Mouse (Mus musculus): ENCODE data around the gene Cd40lg. TPM values are rescaled to one million over a fixed set of nuclear protein-coding genes. Genes with fewer than 3 reads are reported as not detected.

Gene Cd40lg
- not detected in 2 replicates for polyA plus RNA-seq (2015; fragmentation: Nextera tagmentation; extraction: Ambion mirVana)

DNA sequence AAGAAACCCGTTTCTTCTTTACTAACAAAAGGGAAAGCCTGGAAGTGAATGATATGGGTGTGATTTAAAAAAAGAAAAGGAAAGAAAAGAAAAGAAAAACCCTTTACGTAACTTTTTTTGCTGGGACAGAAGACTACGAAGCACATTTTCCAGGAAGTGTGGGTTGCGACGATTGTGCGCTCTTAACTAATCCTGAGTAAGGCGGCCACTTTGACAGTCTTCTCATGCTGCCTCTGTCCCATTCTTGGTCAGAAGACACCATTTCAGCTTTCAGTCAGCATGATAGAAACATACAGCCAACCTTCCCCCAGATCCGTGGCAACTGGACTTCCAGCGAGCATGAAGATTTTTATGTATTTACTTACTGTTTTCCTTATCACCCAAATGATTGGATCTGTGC lies at the start of gene Cd40lg:
Gene Cd40lg (plus strand): TSS at position 268 of the 400 bp plus-strand sequence.

Other genes starting within 250 kb of the Cd40lg start
- gene Brs3, start 169.1 kb upstream of the Cd40lg start, polyA plus RNA-seq (2015; fragmentation: Nextera tagmentation; extraction: Ambion mirVana) = not detected in 2 replicates
- 40.7 and 53.3 TPM in 2 replicates for gene Htatsf1, start 158.6 kb upstream of the Cd40lg start, polyA plus RNA-seq (2015; fragmentation: Nextera tagmentation; extraction: Ambion mirVana)
- not detected in 2 replicates for gene Vgll1, start 124.0 kb upstream of the Cd40lg start, polyA plus RNA-seq (2015; fragmentation: Nextera tagmentation; extraction: Ambion mirVana)
- gene Arhgef6, start 126.6 kb downstream of the Cd40lg start, polyA plus RNA-seq (2015; fragmentation: Nextera tagmentation; extraction: Ambion mirVana) = 9.2 and 18.4 TPM in 2 replicates
- gene Rbmx, start 180.9 kb downstream of the Cd40lg start, polyA plus RNA-seq (2015; fragmentation: Nextera tagmentation; extraction: Ambion mirVana) = 32.8 and 35.1 TPM in 2 replicates
- gene Gm364, start 197.0 kb downstream of the Cd40lg start, polyA plus RNA-seq (2015; fragmentation: Nextera tagmentation; extraction: Ambion mirVana) = 0.24 TPM in 1 of 2 replicates, not detected in the other

All from adrenal gland, postnatal 0 days (tissue).